Mouse (Mus musculus): Measurements from ENCODE around the gene Mtus2. TPM values are rescaled to one million over a fixed set of nuclear protein-coding genes. Genes with fewer than 3 reads are reported as not detected.
A peak's percentile ranks its signal among the peaks of the same experiment; 100 is the strongest.

Mtus2 gene
- polyA plus RNA-seq, 1 experiment from 2014 or later, result 9.6 TPM

GRCm38 (mm10) chr5:147969566-147969965 lies 12.4 kb downstream of the Mtus2 start:
- no peak for ATAC-seq (ENCODE audit: low read depth)
- Histone ChIP-seq H3K4me1 (replicated peaks; ENCODE audit: control insufficient read depth, insufficient read depth, low read length) (no peaks in the 10 kb centered on the region), H3K4me3 (ENCODE audit: low read length) (no peak overlapping the region), H3K27ac (ENCODE audit: low read length) (no peak overlapping the region), H3K4me2 (ENCODE audit: low read depth, low read length) (no peak overlapping the region), H3K9ac (ENCODE audit: low read length) (no peak overlapping the region), H3K36me3 (ENCODE audit: control insufficient read depth, insufficient read depth, low read length) (no peaks in the 10 kb centered on the region), H3K9me3 (ENCODE audit: control insufficient read depth, low read length) (no peaks in the 10 kb centered on the region), H3K27me3 (ENCODE audit: control insufficient read depth, insufficient read depth, low read depth, low read length) (no peaks in the 10 kb centered on the region)
- WGBS, result 77% methylated on average over 5 of the region's 5 CpGs

DNA sequence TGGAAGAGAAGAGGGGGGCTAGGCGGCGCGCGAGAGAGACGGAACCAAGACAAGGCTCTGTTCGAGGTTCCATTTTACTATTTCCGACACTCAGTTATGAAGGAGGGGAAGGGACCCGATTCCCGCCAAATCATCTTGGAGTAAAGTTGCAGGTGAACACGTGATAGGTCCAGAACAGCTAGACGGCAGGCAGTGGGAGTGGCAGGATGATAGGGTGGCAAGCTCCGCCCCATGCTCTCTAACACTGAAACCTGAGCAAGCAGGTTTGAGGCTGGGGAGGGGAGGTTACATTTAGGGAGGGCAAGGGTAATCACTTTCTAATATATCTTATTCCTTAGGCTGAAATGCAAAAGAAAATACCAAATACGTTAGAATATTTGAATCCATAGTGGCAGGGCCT lies 18.9 kb downstream of the Mtus2 start:
- Histone ChIP-seq H3K9ac (ENCODE audit: low read length) (no peak overlapping the region), H3K27ac (ENCODE audit: low read length) (no peak overlapping the region), H3K4me3 (ENCODE audit: low read length) (no peak overlapping the region), H3K36me3 (ENCODE audit: control insufficient read depth, insufficient read depth, low read length) (no peaks in the 10 kb centered on the region), H3K4me1 (replicated peaks; ENCODE audit: control insufficient read depth, insufficient read depth, low read length) (no peaks in the 10 kb centered on the region), H3K9me3 (ENCODE audit: control insufficient read depth, low read length) (no peaks in the 10 kb centered on the region), H3K4me2 (ENCODE audit: low read depth, low read length) (no peak overlapping the region), H3K27me3 (ENCODE audit: control insufficient read depth, insufficient read depth, low read depth, low read length) (no peaks in the 10 kb centered on the region)
- ATAC-seq (ENCODE audit: low read depth), result no peak
- WGBS, result 48% methylated on average over 13 of the region's 13 CpGs

GRCm38 (mm10) chr5:147980606-147981005 lies 23.5 kb downstream of the Mtus2 start:
- H3K4me2 ChIP-seq (ENCODE audit: low read depth, low read length), result no peak overlapping the region
- no peak for ATAC-seq (ENCODE audit: low read depth)
- H3K27me3 ChIP-seq (ENCODE audit: control insufficient read depth, insufficient read depth, low read depth, low read length), result no peaks in the 10 kb centered on the region
- 83% methylated on average over 13 of the region's 13 CpGs for WGBS
- H3K9me3 ChIP-seq (ENCODE audit: control insufficient read depth, low read length), result no peaks in the 10 kb centered on the region
- H3K4me3 ChIP-seq (ENCODE audit: low read length), result no peak overlapping the region
- H3K36me3 ChIP-seq (ENCODE audit: control insufficient read depth, insufficient read depth, low read length), result no peaks in the 10 kb centered on the region
- H3K4me1 ChIP-seq (replicated peaks; ENCODE audit: control insufficient read depth, insufficient read depth, low read length), result no peaks in the 10 kb centered on the region
- no peak overlapping the region for H3K9ac ChIP-seq (ENCODE audit: low read length)
- H3K27ac ChIP-seq (ENCODE audit: low read length), result no peak overlapping the region

- no peak overlapping the region for H3K4me2 ChIP-seq (ENCODE audit: low read depth, low read length)
- no peaks in the 10 kb centered on the region for H3K4me1 ChIP-seq (replicated peaks; ENCODE audit: control insufficient read depth, insufficient read depth, low read length)
- H3K27me3 ChIP-seq (ENCODE audit: control insufficient read depth, insufficient read depth, low read depth, low read length), result no peaks in the 10 kb centered on the region
- H3K4me3 ChIP-seq (ENCODE audit: low read length), result no peak overlapping the region
- no peak for ATAC-seq (ENCODE audit: low read depth)
- WGBS, result 66% methylated on average over 4 of the region's 4 CpGs
- no peak overlapping the region for H3K9ac ChIP-seq (ENCODE audit: low read length)
- H3K9me3 ChIP-seq (ENCODE audit: control insufficient read depth, low read length), result no peaks in the 10 kb centered on the region
- H3K27ac ChIP-seq (ENCODE audit: low read length), result no peak overlapping the region
- no peaks in the 10 kb centered on the region for H3K36me3 ChIP-seq (ENCODE audit: control insufficient read depth, insufficient read depth, low read length)
Observed at GRCm38 (mm10) chr5:147990289-147990688, 33.2 kb downstream of the Mtus2 start.

GRCm38 (mm10) chr5:147990775-147991174 lies 33.7 kb downstream of the Mtus2 start:
- ATAC-seq (ENCODE audit: low read depth), result no peak
- Histone ChIP-seq H3K4me1 (replicated peaks; ENCODE audit: control insufficient read depth, insufficient read depth, low read length) (no peaks in the 10 kb centered on the region), H3K36me3 (ENCODE audit: control insufficient read depth, insufficient read depth, low read length) (no peaks in the 10 kb centered on the region), H3K9me3 (ENCODE audit: control insufficient read depth, low read length) (no peaks in the 10 kb centered on the region), H3K27me3 (ENCODE audit: control insufficient read depth, insufficient read depth, low read depth, low read length) (no peaks in the 10 kb centered on the region), H3K27ac (ENCODE audit: low read length) (no peak overlapping the region), H3K9ac (ENCODE audit: low read length) (no peak overlapping the region), H3K4me2 (ENCODE audit: low read depth, low read length) (no peak overlapping the region), H3K4me3 (ENCODE audit: low read length) (no peak overlapping the region)
- 79% methylated on average over 10 of the region's 10 CpGs for whole genome bisulfite sequencing

DNA sequence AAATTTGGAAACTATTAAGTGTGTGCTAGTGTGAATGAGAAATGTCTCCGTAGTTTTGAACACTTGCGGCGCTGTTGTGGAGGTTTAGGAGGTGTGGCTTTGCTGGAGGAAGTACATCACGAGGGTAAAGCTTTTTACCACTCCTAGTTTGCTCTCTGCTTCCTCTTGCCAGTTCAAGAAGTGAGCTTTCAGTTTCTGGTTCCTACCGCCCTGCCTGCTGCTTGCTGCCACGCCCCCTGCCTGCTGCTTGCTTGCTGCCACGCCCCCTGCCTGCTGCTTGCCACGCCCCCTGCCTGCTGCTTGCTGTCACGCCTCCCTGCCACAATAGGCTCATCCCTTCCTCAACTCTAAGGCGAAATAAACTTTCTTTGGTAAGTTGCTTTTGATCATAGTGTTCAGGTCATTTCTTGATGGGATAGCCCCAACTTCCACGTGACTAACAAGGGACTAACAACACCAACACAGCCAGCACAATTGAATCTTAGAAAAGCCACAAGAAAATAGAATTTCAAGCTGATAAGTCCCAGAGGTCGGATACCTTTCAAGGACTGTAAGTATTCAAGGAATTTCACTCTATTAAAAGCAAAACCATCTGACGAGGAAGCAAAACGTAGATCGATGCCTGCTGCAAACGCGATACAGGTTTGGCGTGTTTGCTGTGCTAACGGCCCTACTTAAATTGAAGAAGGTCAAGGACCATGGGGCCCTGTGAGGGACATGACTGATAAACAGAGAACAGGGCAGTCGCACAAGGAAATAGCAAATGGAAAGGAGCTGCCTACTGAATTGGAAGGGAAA lies 35.7 kb downstream of the Mtus2 start:
- no peaks in the 10 kb centered on the region for H3K4me1 ChIP-seq (replicated peaks; ENCODE audit: control insufficient read depth, insufficient read depth, low read length)
- WGBS, result 10% methylated on average over 20 of the region's 20 CpGs
- H3K9me3 ChIP-seq (ENCODE audit: control insufficient read depth, low read length), result no peaks in the 10 kb centered on the region
- H3K27me3 ChIP-seq (ENCODE audit: control insufficient read depth, insufficient read depth, low read depth, low read length), result no peaks in the 10 kb centered on the region
- peak overlapping the region; percentile 5; the same call in 1 of the 2 replicates for H3K9ac ChIP-seq (ENCODE audit: low read length)
- H3K27ac ChIP-seq (ENCODE audit: low read length), result peak overlapping the region; percentile 62
- H3K36me3 ChIP-seq (ENCODE audit: control insufficient read depth, insufficient read depth, low read length), result no peaks in the 10 kb centered on the region
- peak overlapping the region; percentile 45 for H3K4me2 ChIP-seq (ENCODE audit: low read depth, low read length)
- peak; percentile 96 for ATAC-seq (ENCODE audit: low read depth)
- H3K4me3 ChIP-seq (ENCODE audit: low read length), result peak overlapping the region; percentile 32

GRCm38 (mm10) chr5:148005263-148005662 lies 48.1 kb downstream of the Mtus2 start:
- Histone ChIP-seq H3K27ac (ENCODE audit: low read length) (no peak overlapping the region), H3K4me3 (ENCODE audit: low read length) (no peak overlapping the region), H3K4me1 (replicated peaks; ENCODE audit: control insufficient read depth, insufficient read depth, low read length) (no peaks in the 10 kb centered on the region), H3K36me3 (ENCODE audit: control insufficient read depth, insufficient read depth, low read length) (no peaks in the 10 kb centered on the region), H3K9ac (ENCODE audit: low read length) (no peak overlapping the region), H3K27me3 (ENCODE audit: control insufficient read depth, insufficient read depth, low read depth, low read length) (no peaks in the 10 kb centered on the region), H3K9me3 (ENCODE audit: control insufficient read depth, low read length) (no peaks in the 10 kb centered on the region), H3K4me2 (ENCODE audit: low read depth, low read length) (no peak overlapping the region)
- no peak for ATAC-seq (ENCODE audit: low read depth)
- 30% methylated on average over 4 of the region's 4 CpGs for WGBS

DNA sequence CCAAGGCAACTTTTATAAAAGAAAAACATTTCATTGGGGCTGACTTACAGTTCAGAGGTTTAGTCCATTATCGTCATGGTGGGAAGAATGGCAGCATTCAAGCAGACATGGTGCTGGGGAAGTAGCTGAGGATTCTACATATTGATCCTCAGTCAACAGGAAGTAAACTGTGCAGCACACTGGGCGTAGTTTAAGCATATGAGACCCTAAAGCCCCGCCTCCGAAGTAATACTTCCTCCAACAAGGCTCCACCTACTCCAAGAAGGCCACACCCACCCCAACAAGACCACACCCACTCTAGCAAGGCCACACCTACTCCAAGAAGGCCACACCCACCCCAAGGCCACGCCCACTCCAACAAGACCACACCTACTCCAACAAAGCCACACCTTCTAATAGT lies 55.0 kb downstream of the Mtus2 start:
- H3K4me2 ChIP-seq (ENCODE audit: low read depth, low read length), result no peak overlapping the region
- H3K9me3 ChIP-seq (ENCODE audit: control insufficient read depth, low read length), result no peaks in the 10 kb centered on the region
- H3K27ac ChIP-seq (ENCODE audit: low read length), result no peak overlapping the region
- no peak for ATAC-seq (ENCODE audit: low read depth)
- no peaks in the 10 kb centered on the region for H3K4me1 ChIP-seq (replicated peaks; ENCODE audit: control insufficient read depth, insufficient read depth, low read length)
- no peak overlapping the region for H3K4me3 ChIP-seq (ENCODE audit: low read length)
- WGBS, result 80% methylated on average over 5 of the region's 5 CpGs
- no peak overlapping the region for H3K9ac ChIP-seq (ENCODE audit: low read length)
- no peaks in the 10 kb centered on the region for H3K36me3 ChIP-seq (ENCODE audit: control insufficient read depth, insufficient read depth, low read length)
- no peaks in the 10 kb centered on the region for H3K27me3 ChIP-seq (ENCODE audit: control insufficient read depth, insufficient read depth, low read depth, low read length)

- no peak for ATAC-seq (ENCODE audit: low read depth)
- Histone ChIP-seq H3K4me2 (ENCODE audit: low read depth, low read length) (no peak overlapping the region), H3K4me1 (replicated peaks; ENCODE audit: control insufficient read depth, insufficient read depth, low read length) (no peaks in the 10 kb centered on the region), H3K27ac (ENCODE audit: low read length) (no peak overlapping the region), H3K9ac (ENCODE audit: low read length) (no peak overlapping the region), H3K4me3 (ENCODE audit: low read length) (no peak overlapping the region), H3K36me3 (ENCODE audit: control insufficient read depth, insufficient read depth, low read length) (no peaks in the 10 kb centered on the region), H3K9me3 (ENCODE audit: control insufficient read depth, low read length) (no peaks in the 10 kb centered on the region; the same call in 1 of the 2 replicates), H3K27me3 (ENCODE audit: control insufficient read depth, insufficient read depth, low read depth, low read length) (no peaks in the 10 kb centered on the region)
- 72% methylated on average over 6 of the region's 6 CpGs for WGBS
Observed at GRCm38 (mm10) chr5:148014133-148014854, 57.2 kb downstream of the Mtus2 start.
